Mouse (Mus musculus) spleen, adult 2 months (tissue): ENCODE measurements at regions not wholly inside any gene's neighbourhood (a gene's known extent, or its start where the extent isn't known, plus 50 kb on each side); places are given as distances from the start of the nearest gene placed in this dataset.

Experiments used
- DNase-seq, 2 experiments: peaks; one replicate each; pipeline versions ENCODE4 v3.0.0 to v3.0.0-alpha.2; 2012 to 2021; ENCODE audit warnings: low spot score in 2 of 2, low read depth in 1 of 2
- H3K27ac ChIP-seq: fragments of 200-500 bp; 2 replicates; pipeline ENCODE4 v1.5.1; 2012; ENCODE audit warnings: low read length, inconsistent platforms; ENCODE audit not compliant: insufficient read depth
- H3K27me3 ChIP-seq: fragments of 200-500 bp; 2 replicates; pipeline ENCODE4 v1.6.1; 2012; ENCODE audit warnings: mild to moderate bottlenecking, moderate library complexity, low read length, inconsistent platforms; ENCODE audit not compliant: control insufficient read depth, insufficient read depth
- H3K36me3 ChIP-seq: fragments of 200-500 bp; 2 replicates; pipeline ENCODE4 v1.6.1; 2012; ENCODE audit warnings: mild to moderate bottlenecking, low read length, inconsistent platforms; ENCODE audit not compliant: control insufficient read depth, insufficient read depth
- H3K4me1 ChIP-seq: fragments of 200-500 bp; 2 replicates; pipeline ENCODE4 v1.6.1; 2011; ENCODE audit warnings: inconsistent platforms; ENCODE audit not compliant: control insufficient read depth, insufficient read depth, insufficient read length
- H3K4me3 ChIP-seq: fragments of 200-500 bp; 2 replicates; pipeline ENCODE4 v1.5.1; 2011; ENCODE audit warnings: mild to moderate bottlenecking, inconsistent platforms; ENCODE audit not compliant: insufficient read depth, insufficient read length; ENCODE audit errors: extremely low read depth
- CTCF ChIP-seq: fragments of 200-500 bp; IDR thresholded peaks from 2 replicates; pipeline ENCODE4 v1.5.1; 2011; ENCODE audit warnings: mild to moderate bottlenecking, inconsistent platforms; ENCODE audit not compliant: insufficient read depth, insufficient read length, insufficient replicate concordance; ENCODE audit errors: extremely low read depth
- POLR2A ChIP-seq: fragments of 200-500 bp; IDR thresholded peaks from 2 replicates; pipeline ENCODE4 v1.6.1; 2011; ENCODE audit warnings: low read depth, low read length, inconsistent platforms
- WGBS: fragments of 180-500 bp; shearing (Covaris S2); methylation state at CpG from one replicate; pipeline ENCODE4 v1.1.7; 2018; 5-methylcytosine and 5-hydroxymethylcytosine counted together

DNA sequence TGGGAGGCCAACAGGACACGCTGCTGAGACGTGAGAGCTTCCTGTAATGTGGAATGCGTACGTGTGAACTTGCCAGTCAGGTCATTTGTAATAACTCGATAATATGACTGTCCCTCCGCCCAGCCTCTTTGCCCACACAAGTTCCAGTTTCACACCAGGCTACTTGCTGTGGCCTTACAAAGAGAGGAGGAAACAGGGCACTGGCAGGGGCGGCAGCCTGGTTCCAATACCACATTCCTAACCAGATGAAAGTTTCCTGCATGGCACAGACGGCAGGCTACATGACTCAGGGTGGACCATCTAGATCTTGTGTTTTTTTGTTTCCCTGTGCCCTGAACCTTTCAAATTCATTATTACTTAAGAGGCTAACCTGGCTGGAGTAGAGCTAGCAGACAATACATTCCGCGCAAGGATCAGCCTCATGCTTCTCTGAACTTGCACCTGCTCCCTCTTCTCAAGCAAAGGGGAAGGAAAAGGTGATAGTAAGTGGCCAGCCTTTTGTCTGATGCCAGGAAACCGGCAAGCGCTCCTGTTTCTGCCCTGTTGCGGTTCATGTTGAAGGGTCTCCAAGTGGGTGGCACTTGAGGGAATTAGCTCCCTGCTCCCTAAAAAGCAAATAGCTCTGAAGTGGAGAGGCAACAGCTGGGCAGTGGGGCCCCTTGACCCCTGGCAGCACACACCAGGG, 60.2 kb upstream of the Egln3 start:
- Histone ChIP-seq H3K27ac (no peak overlapping the region), H3K36me3 (no peaks in the 10 kb centered on the region), H3K4me3 (no peak overlapping the region), H3K4me1 (no peaks in the 10 kb centered on the region; the same call in none of the 2 replicates), H3K27me3 (no peaks in the 10 kb centered on the region)
- no peak for DNase-seq
- 44% methylated on average over 13 of the region's 13 CpGs for WGBS
- TF ChIP-seq POLR2A (no peak), CTCF (no peak)

DNA sequence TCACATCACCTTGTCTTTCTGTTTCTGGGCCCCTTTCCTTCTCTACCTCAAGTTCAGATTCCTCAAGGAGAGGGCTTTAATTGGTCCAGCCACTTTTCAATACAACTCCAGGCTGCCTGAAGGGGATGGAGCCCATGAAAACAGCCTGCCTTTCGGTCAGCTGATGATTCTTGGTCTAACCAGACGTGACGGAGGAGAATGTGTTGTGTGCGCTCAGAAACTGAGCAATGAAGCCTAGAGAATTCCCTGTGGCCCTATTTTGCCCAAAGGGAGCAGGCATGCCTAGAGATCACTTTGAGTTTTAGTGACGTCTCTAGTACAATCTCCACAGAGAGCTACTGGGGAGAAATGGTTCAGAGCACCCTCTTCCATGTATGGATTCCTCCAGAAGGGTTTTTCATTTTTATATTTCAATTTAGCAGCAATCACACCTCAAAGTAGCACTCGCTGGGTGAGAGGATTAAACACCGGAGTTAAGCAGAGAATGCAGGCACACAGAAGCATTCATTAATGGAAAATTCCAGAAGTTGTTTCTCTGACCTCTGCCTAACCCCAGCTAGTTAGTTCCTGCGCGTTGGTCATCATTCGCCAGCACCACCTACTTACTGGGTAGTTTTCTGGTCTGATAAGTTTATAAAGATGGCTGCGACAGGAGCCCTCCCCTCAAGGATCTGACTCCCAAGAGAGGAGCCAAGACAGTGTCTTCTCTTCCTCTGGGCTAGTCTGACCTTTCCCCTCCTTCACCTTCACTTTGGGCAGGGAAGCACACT, 58.8 kb upstream of the Egln3 start:
- 94% methylated on average over 11 of the region's 11 CpGs for WGBS
- no peaks in the 10 kb centered on the region for H3K36me3 ChIP-seq
- no peak for DNase-seq

DNA sequence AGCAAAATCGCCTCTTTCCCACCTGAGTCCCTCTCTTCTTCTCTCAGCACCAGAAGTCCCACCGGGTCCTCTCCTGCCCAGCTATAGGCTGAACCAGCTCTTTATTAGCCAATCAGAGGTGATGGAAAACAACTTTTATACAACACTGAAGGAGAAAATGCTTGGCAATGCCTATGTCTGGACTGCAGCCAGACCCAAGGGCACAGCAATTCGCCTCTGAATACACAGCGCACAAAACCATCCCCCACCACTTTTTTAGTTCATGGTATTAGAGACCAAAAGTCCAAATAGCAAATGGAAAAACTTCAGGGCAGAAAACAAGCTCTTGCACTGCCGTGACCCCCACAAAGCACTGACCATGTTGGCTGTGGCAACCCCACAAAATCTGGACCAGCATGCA, 57.8 kb upstream of the Egln3 start:
- Histone ChIP-seq H3K4me1 (no peaks in the 10 kb centered on the region; the same call in 1 of the 2 replicates), H3K27me3 (no peaks in the 10 kb centered on the region), H3K36me3 (no peaks in the 10 kb centered on the region), H3K27ac (no peak overlapping the region), H3K4me3 (no peak overlapping the region)
- 92% methylated on average over 5 of the region's 5 CpGs for WGBS
- no peak for DNase-seq
- no peak for TF ChIP-seq POLR2A
- no peak for TF ChIP-seq CTCF

More for the DNA sequence above, 58.8 kb upstream of the Egln3 start:
- Histone ChIP-seq H3K27me3 (no peaks in the 10 kb centered on the region), H3K4me1 (no peaks in the 10 kb centered on the region; the same call in none of the 2 replicates), H3K27ac (no peak overlapping the region), H3K4me3 (no peak overlapping the region)
- TF ChIP-seq CTCF (no peak), POLR2A (no peak)

DNA sequence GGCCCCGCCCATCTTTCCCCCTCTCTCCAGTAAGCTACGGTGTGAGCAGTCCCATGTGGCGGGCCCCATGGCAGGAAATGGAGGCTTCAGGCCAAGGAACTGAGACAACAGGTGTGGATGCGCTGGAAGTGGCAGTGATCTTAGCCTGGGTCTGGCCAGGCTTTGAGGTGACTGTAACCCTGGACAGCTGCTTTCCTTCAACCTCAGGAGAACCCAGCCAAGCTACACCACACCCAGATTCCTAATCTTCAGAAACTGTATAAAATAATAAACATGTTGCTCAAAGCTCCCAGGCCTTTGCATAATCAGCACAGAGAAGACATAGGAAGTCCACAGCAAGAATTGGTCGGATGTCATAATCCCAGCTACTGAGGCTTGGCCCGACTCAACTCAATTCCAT, 56.8 kb upstream of the Egln3 start:
- TF ChIP-seq CTCF (no peak), POLR2A (no peak)
- H3K4me1 ChIP-seq, result no peaks in the 10 kb centered on the region; the same call in 1 of the 2 replicates
- H3K27me3 ChIP-seq, result no peaks in the 10 kb centered on the region
- H3K36me3 ChIP-seq, result no peaks in the 10 kb centered on the region
- whole genome bisulfite sequencing, result 65% methylated on average over 6 of the region's 6 CpGs
- no peak overlapping the region for H3K4me3 ChIP-seq
- no peak overlapping the region for H3K27ac ChIP-seq
- DNase-seq, result no peak

DNA sequence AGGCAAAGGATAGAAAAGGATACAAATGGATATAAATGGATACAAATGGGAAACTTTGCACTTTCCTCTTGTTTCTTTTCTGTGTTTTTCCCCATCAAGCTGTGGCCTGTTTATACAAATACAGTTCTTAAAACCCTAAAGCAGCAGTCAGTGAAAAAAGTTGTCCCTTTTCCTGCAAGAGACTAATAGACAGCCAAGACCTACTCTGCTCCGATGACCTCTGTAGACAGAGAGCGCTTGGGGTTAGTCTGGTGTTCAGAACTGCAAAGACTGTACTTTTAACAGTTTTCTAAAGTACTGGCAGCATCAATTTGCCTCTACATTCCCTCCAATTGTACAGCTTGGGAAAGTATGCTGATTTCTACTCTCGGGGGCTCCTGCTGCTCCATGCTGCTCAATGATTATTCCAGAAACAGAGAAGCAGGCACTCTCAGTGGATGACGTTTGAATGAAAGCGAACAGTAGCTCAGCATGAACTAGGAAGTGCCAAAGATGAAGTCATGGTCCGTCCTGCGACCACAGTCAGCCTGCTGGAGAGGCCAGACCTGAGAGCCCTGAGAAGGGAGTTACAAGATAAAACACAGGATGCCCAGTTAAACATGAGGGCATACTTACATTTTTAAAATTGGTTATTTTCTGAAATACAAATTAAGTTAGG, 54.2 kb upstream of the Egln3 start:
- no peak overlapping the region for H3K27ac ChIP-seq
- 79% methylated on average over 7 of the region's 7 CpGs for WGBS

DNA sequence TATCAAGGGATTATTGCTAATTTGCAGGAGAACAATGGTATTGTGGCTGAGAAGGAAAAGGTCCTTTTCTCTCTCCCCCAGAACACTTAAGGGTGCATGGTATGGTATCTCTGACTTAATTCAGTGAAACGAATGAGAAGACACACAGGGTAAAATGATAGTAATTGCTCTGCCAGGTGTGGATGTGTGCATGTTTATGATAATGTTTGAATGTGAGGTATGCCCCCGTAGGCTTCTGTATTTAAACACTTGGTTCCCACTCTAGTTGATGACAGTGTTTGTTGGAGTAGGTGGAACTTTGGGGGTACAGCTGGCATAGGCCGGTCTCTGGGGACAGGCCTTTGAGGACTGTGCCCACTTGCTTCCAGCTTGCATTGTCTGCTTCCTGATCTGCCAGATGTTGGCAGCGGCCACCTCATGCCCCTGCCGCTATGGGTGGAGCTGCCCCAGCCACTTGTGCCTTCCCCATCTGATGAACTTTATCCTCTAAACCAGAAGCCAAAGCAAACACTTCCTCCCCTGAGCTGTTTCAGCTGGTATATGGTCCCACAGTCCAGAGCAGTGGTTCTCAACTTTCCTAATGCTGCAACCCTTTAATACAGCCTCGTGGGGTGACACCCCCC, 53.0 kb upstream of the Egln3 start:
- H3K36me3 ChIP-seq, result no peaks in the 10 kb centered on the region
- TF ChIP-seq POLR2A (no peak), CTCF (no peak)
- H3K27ac ChIP-seq, result no peak overlapping the region
- no peak overlapping the region for H3K4me3 ChIP-seq
- WGBS, result 25% methylated on average over 6 of the region's 6 CpGs
- no peaks in the 10 kb centered on the region for H3K27me3 ChIP-seq
- H3K4me1 ChIP-seq, result no peaks in the 10 kb centered on the region
- DNase-seq, result no peak

More for the DNA sequence above, 54.2 kb upstream of the Egln3 start:
- TF ChIP-seq POLR2A (no peak), CTCF (no peak)
- Histone ChIP-seq H3K4me3 (no peak overlapping the region), H3K36me3 (no peaks in the 10 kb centered on the region), H3K27me3 (no peaks in the 10 kb centered on the region), H3K4me1 (no peaks in the 10 kb centered on the region)
- DNase-seq, result no peak
